Mouse (Mus musculus): Measurements from ENCODE around the gene Mycbpap.

The Mycbpap gene

GRCm38 (mm10) chr11:94521219-94521843, at the start of gene Mycbpap:
Gene Mycbpap (minus strand): TSS chr11:94521742.
- DNase-seq = peak; percentile 96

GRCm38 (mm10) chr11:94570612-94571011, 49.1 kb upstream of the Mycbpap start:
- DNase-seq = peak; percentile 96

- no peak for DNase-seq
Observed at GRCm38 (mm10) chr11:94567326-94567725, 45.8 kb upstream of the Mycbpap start.

- DNase-seq = no peak
Observed at GRCm38 (mm10) chr11:94566534-94566933, 45.0 kb upstream of the Mycbpap start.

- DNase-seq = peak; percentile 87
Observed at GRCm38 (mm10) chr11:94565151-94565479, 43.6 kb upstream of the Mycbpap start.

GRCm38 (mm10) chr11:94564437-94565150, 43.1 kb upstream of the Mycbpap start, which contains the start of gene Chad:
Gene Chad (plus strand): TSS chr11:94565047.
- DNase-seq = peak; percentile 94

GRCm38 (mm10) chr11:94563821-94564220, 42.3 kb upstream of the Mycbpap start:
- peak; percentile 91 for DNase-seq

GRCm38 (mm10) chr11:94563383-94563782, 41.8 kb upstream of the Mycbpap start:
- DNase-seq = peak; percentile 51

- no peak for DNase-seq
Observed at GRCm38 (mm10) chr11:94558226-94558625, 36.7 kb upstream of the Mycbpap start.

GRCm38 (mm10) chr11:94550442-94550744, 28.9 kb upstream of the Mycbpap start:
- DNase-seq = no peak

GRCm38 (mm10) chr11:94549691-94550441, 28.3 kb upstream of the Mycbpap start:
- peak; percentile 87 for DNase-seq

GRCm38 (mm10) chr11:94548888-94549690, 27.5 kb upstream of the Mycbpap start, which contains the start of gene Rsad1:
Gene Rsad1 (minus strand): TSS chr11:94549255.
- peak; percentile 100 for DNase-seq

GRCm38 (mm10) chr11:94548041-94548784, 26.7 kb upstream of the Mycbpap start:
- peak; percentile 98 for DNase-seq

- DNase-seq = peak; percentile 91
Observed at GRCm38 (mm10) chr11:94547271-94547670, 25.7 kb upstream of the Mycbpap start.

- DNase-seq = peak; percentile 91
Observed at GRCm38 (mm10) chr11:94546381-94546780, 24.8 kb upstream of the Mycbpap start.

GRCm38 (mm10) chr11:94544422-94544821, 22.9 kb upstream of the Mycbpap start:
- DNase-seq = peak; percentile 95

GRCm38 (mm10) chr11:94543932-94544331, 22.4 kb upstream of the Mycbpap start:
- peak; percentile 99 for DNase-seq

GRCm38 (mm10) chr11:94543344-94543743, 21.8 kb upstream of the Mycbpap start:
- peak; percentile 90 for DNase-seq

- no peak for DNase-seq
Observed at GRCm38 (mm10) chr11:94542400-94542799, 20.9 kb upstream of the Mycbpap start.

- DNase-seq = no peak
Observed at GRCm38 (mm10) chr11:94539761-94540160, 18.2 kb upstream of the Mycbpap start.

GRCm38 (mm10) chr11:94538733-94539292, 17.3 kb upstream of the Mycbpap start:
- no peak for DNase-seq

- DNase-seq = no peak
Observed at GRCm38 (mm10) chr11:94533171-94533570, 11.6 kb upstream of the Mycbpap start.
